Mouse (Mus musculus) ES-Bruce4 (cell line): ENCODE measurements around the gene Ptges.
"Not testable (repeated sequence)": the region's sequence is repeated elsewhere in the genome, so short reads cannot be mapped to it uniquely, and the experiment has no call there.

Experiments used
- CTCF ChIP-seq: IDR thresholded peaks from one replicate; pipeline ENCODE4 v1.8.1; 2011; ENCODE audit warnings: low read depth, low read length
- POLR2A ChIP-seq: IDR thresholded peaks from one replicate; pipeline ENCODE4 v1.8.1; 2011; ENCODE audit warnings: low read length; ENCODE audit not compliant: insufficient read depth

DNA sequence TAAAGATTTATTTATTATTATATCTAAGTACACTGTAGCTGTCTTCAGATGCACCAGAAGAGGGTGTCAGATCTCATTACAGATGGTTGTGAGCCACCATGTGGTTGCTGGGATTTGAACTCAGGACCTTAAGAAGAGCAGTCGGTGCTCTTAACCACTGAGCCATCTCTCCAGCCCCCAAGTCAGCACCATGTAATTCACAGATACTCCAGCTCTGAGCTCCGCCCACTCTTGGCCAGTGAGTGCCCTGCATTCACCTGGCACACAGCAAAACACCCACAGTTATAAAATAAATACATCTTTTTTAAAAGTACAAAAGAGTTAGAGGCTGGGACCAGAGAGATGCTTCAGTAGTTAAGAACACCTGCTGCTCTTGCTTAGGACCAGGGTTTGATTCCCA lies 1.2 kb upstream of the Ptges start:
- not testable (repeated sequence) for TF ChIP-seq CTCF, POLR2A
